Mouse (Mus musculus) kidney, adult 2 months (tissue): ENCODE results near the gene Rfc5. TPM values are rescaled to one million over a fixed set of nuclear protein-coding genes. Genes with fewer than 3 reads are reported as not detected.
"Not testable (repeated sequence)": the region's sequence is repeated elsewhere in the genome, so short reads cannot be mapped to it uniquely, and the experiment has no call there.

Experiments
- DNase-seq: peaks from one replicate; pipeline ENCODE4 v3.0.0; 2021
- H3K27ac ChIP-seq: fragments of 200-500 bp; 2 replicates; pipeline ENCODE4 v1.5.1; 2012; ENCODE audit warnings: low read depth, low read length, control low read depth, inconsistent platforms; ENCODE audit not compliant: insufficient read depth
- H3K27me3 ChIP-seq: fragments of 200-500 bp; replicated peaks from 2 replicates; pipeline ENCODE4 v1.6.1; 2012; ENCODE audit warnings: mild to moderate bottlenecking, moderate library complexity, low read length, inconsistent platforms; ENCODE audit not compliant: control insufficient read depth, insufficient read depth
- H3K36me3 ChIP-seq: fragments of 200-500 bp; 2 replicates; pipeline ENCODE4 v1.6.1; 2012; ENCODE audit warnings: mild to moderate bottlenecking, moderate library complexity, low read length, inconsistent platforms; ENCODE audit not compliant: control insufficient read depth, insufficient read depth
- H3K4me1 ChIP-seq: fragments of 200-500 bp; 2 replicates; pipeline ENCODE4 v1.6.1; 2011; ENCODE audit warnings: low read length; ENCODE audit not compliant: control insufficient read depth, insufficient read depth
- H3K4me3 ChIP-seq: fragments of 200-500 bp; 2 replicates; pipeline ENCODE4 v1.5.1; 2011; ENCODE audit warnings: mild to moderate bottlenecking, low read depth, low read length, control low read depth; ENCODE audit not compliant: insufficient read depth
- CTCF ChIP-seq: fragments of 200-500 bp; conservative IDR thresholded peaks from 2 replicates; pipeline ENCODE4 v1.5.1; 2011; ENCODE audit warnings: low read depth, mild to moderate bottlenecking, control low read depth, low read length, moderate library complexity, mixed read lengths; ENCODE audit not compliant: insufficient read depth, insufficient read length
- POLR2A ChIP-seq: fragments of 200-500 bp; IDR thresholded peaks from one replicate; pipeline ENCODE4 v1.6.1; 2011; ENCODE audit warnings: low read depth, low read length, control low read depth
- WGBS: fragments of 180-500 bp; shearing (Covaris S2); methylation state at CpG from one replicate; pipeline ENCODE4 v1.1.7; 2018; 5-methylcytosine and 5-hydroxymethylcytosine counted together
- polyA plus RNA-seq: library from polyadenylated mRNA; depleted of rRNA; stranded (reverse); fragments of >200 nt; gene quantifications from 2 replicates; pipeline ENCODE4 v1.2.3, GENCODE M21; 2012

The Rfc5 gene
- polyA plus RNA-seq, 1 experiment = 12.9 TPM

GRCm38 (mm10) chr5:117348279-117348678, 40.6 kb downstream of the Rfc5 start:
- no peaks in the 10 kb centered on the region for H3K27me3 ChIP-seq
- TF ChIP-seq POLR2A (no peak), CTCF (no peak)
- no peaks in the 10 kb centered on the region for H3K36me3 ChIP-seq
- DNase-seq = peak; percentile 72
- WGBS = 60% methylated on average over 19 of the region's 19 CpGs
- no peak overlapping the region for H3K27ac ChIP-seq
- no peak overlapping the region for H3K4me3 ChIP-seq
- no peaks in the 10 kb centered on the region for H3K4me1 ChIP-seq

GRCm38 (mm10) chr5:117347838-117348237, 41.0 kb downstream of the Rfc5 start:
- Histone ChIP-seq H3K27ac (no peak overlapping the region), H3K36me3 (no peaks in the 10 kb centered on the region), H3K4me3 (no peak overlapping the region), H3K4me1 (no peaks in the 10 kb centered on the region), H3K27me3 (no peaks in the 10 kb centered on the region)
- 77% methylated on average over 2 of the region's 2 CpGs for WGBS
- TF ChIP-seq POLR2A (no peak), CTCF (no peak)
- no peak for DNase-seq

GRCm38 (mm10) chr5:117347011-117347410, 41.8 kb downstream of the Rfc5 start:
- no peak overlapping the region for H3K27ac ChIP-seq
- no peak for DNase-seq
- TF ChIP-seq CTCF (no peak), POLR2A (no peak)
- no peaks in the 10 kb centered on the region for H3K4me1 ChIP-seq
- no peaks in the 10 kb centered on the region for H3K27me3 ChIP-seq
- 71% methylated on average over 5 of the region's 5 CpGs for WGBS
- no peaks in the 10 kb centered on the region for H3K36me3 ChIP-seq
- no peak overlapping the region for H3K4me3 ChIP-seq

GRCm38 (mm10) chr5:117346281-117346680, 42.6 kb downstream of the Rfc5 start:
- Histone ChIP-seq H3K27ac (no peak overlapping the region), H3K27me3 (no peaks in the 10 kb centered on the region), H3K4me3 (no peak overlapping the region), H3K36me3 (no peaks in the 10 kb centered on the region), H3K4me1 (no peaks in the 10 kb centered on the region)
- TF ChIP-seq CTCF (no peak), POLR2A (no peak)
- WGBS = 59% methylated on average over 3 of the region's 3 CpGs
- no peak for DNase-seq

GRCm38 (mm10) chr5:117345432-117345976, 43.3 kb downstream of the Rfc5 start:
- TF ChIP-seq POLR2A = no peak
- no peak for TF ChIP-seq CTCF
- no peaks in the 10 kb centered on the region for H3K4me1 ChIP-seq
- no peak overlapping the region for H3K27ac ChIP-seq
- WGBS = 87% methylated on average over 5 of the region's 5 CpGs
- H3K27me3 ChIP-seq = no peaks in the 10 kb centered on the region
- no peak for DNase-seq
- no peaks in the 10 kb centered on the region for H3K36me3 ChIP-seq
- no peak overlapping the region for H3K4me3 ChIP-seq

- not testable (repeated sequence) for H3K27ac ChIP-seq, H3K4me1 ChIP-seq, DNase-seq, H3K27me3 ChIP-seq, H3K36me3 ChIP-seq, H3K4me3 ChIP-seq
- 92% methylated on average over 5 of the region's 5 CpGs for WGBS
Observed at GRCm38 (mm10) chr5:117344496-117344895, 44.4 kb downstream of the Rfc5 start.

- TF ChIP-seq POLR2A (no peak), CTCF (no peak)
- H3K4me3 ChIP-seq = no peak overlapping the region
- H3K27ac ChIP-seq = no peak overlapping the region
- H3K36me3 ChIP-seq = peaks cover under 1% of the 10 kb centered on the region; the same call in 1 of the 2 replicates
- DNase-seq = no peak
- 64% methylated on average over 6 of the region's 6 CpGs for WGBS
- H3K27me3 ChIP-seq = no peaks in the 10 kb centered on the region
- no peaks in the 10 kb centered on the region for H3K4me1 ChIP-seq
Observed at GRCm38 (mm10) chr5:117341896-117342295, 47.0 kb downstream of the Rfc5 start.
